Comparison of ENCODE assay signal across 10 mouse cellular contexts in genomic region chr6:8278426-8279002, GRCm38 (mm10). TPM values are rescaled to one million over a fixed set of nuclear protein-coding genes. Genes with fewer than 3 reads are reported as not detected.
A peak's percentile ranks its signal among the peaks of the same experiment; 100 is the strongest.
DNase-seq lines count a peak whose midpoint lies in the region; ATAC-seq and TF ChIP-seq lines count a peak whose summit lies in the region.
"Had no signal": no experiment of that assay in that cellular context is flagged by ENCODE, and none has a peak within 500 bp of the region (broad histone marks: within the 10 kb centered on the region; RNA-seq: fewer than 3 reads in every experiment).

No protein-coding gene starts in this region.

- H3K27me3 ChIP-seq in midbrain, postnatal 0 days (ENCODE audit: insufficient read depth, low read length), result no peaks in the 10 kb centered on the region
- no peaks in the 10 kb centered on the region for H3K27me3 ChIP-seq in midbrain, embryonic 15.5 days (replicated peaks)
- H3K27me3 ChIP-seq in small intestine, adult 2 months (ENCODE audit: control insufficient read depth, insufficient read depth, low read length), result no peaks in the 10 kb centered on the region

- WGBS in midbrain, postnatal 0 days, result 78% methylated on average over 5 of the region's 5 CpGs
- WGBS in midbrain, embryonic 15.5 days, result 75% methylated on average over 5 of the region's 5 CpGs
- 85% methylated on average over 5 of the region's 5 CpGs for WGBS in small intestine, adult 2 months

- no peaks in the 10 kb centered on the region for H3K9me3 ChIP-seq in midbrain, postnatal 0 days (ENCODE audit: low read length)
- no peaks in the 10 kb centered on the region for H3K9me3 ChIP-seq in midbrain, embryonic 15.5 days

- TF ChIP-seq CTCF in midbrain, postnatal 0 days (IDR thresholded peaks at IDR 0.05), result peak; percentile 53
- peak; percentile 51; the same call in 1 of the 2 replicates for TF ChIP-seq CTCF in small intestine, adult 2 months (IDR thresholded peaks at IDR 0.05; ENCODE audit: extremely low read depth, insufficient read length, insufficient replicate concordance, low read depth, low read length)

- H3K4me3 ChIP-seq in midbrain, postnatal 0 days (ENCODE audit: low read depth, low read length), result no peak overlapping the region
- H3K4me3 ChIP-seq in midbrain, embryonic 15.5 days, result no peak overlapping the region
- no peak overlapping the region for H3K4me3 ChIP-seq in small intestine, adult 2 months (ENCODE audit: low read depth, low read length)

- DNase-seq in cerebellum, postnatal 10 days, result peak; percentile 25 to 34
- DNase-seq in cerebellum, adult 9-10 months, result no peak
- DNase-seq in midbrain, postnatal 0 days (ENCODE audit: low spot score), result no peak
- DNase-seq in c-Kit-positive CD71-positive TER-119-positive erythroid progenitor cells, embryonic 14.5 days (ENCODE audit: low spot score), result peak; percentile 48
- DNase-seq in heart, adult 9 months (ENCODE audit: low spot score in 2 of 2), result no peak
- no peak for DNase-seq in adrenal gland, postnatal 25 days
- DNase-seq: cerebellum, adult 18-20 months; lung, postnatal 4 days had no signal

- H3K9ac ChIP-seq in midbrain, postnatal 0 days (replicated peaks; ENCODE audit: low read length, poor library complexity, severe bottlenecking), result no peak overlapping the region
- no peak overlapping the region for H3K9ac ChIP-seq in midbrain, embryonic 15.5 days

- no peak for TF ChIP-seq POLR2A in small intestine, adult 2 months (IDR thresholded peaks at IDR 0.05; ENCODE audit: low read depth, low read length)

- no peak overlapping the region for H3K27ac ChIP-seq in midbrain, postnatal 0 days (ENCODE audit: low read depth, low read length)
- no peak overlapping the region for H3K27ac ChIP-seq in midbrain, embryonic 15.5 days
- H3K27ac ChIP-seq in small intestine, adult 2 months (ENCODE audit: insufficient read depth, low read depth, low read length), result no peak overlapping the region

- no peak overlapping the region for H3K4me2 ChIP-seq in midbrain, postnatal 0 days (ENCODE audit: low read depth, low read length, poor library complexity, severe bottlenecking)
- H3K4me2 ChIP-seq in midbrain, embryonic 15.5 days, result no peak overlapping the region

- no peaks in the 10 kb centered on the region for H3K36me3 ChIP-seq in midbrain, postnatal 0 days (ENCODE audit: insufficient read depth, low read length)
- no peaks in the 10 kb centered on the region for H3K36me3 ChIP-seq in midbrain, embryonic 15.5 days (replicated peaks)
- H3K36me3 ChIP-seq in small intestine, adult 2 months (ENCODE audit: control insufficient read depth, insufficient read depth, low read length), result peaks cover 2% of the 10 kb centered on the region; the same call in 1 of the 2 replicates

- no peak for ATAC-seq in midbrain, postnatal 0 days (ENCODE audit: low FRiP score)
- ATAC-seq in midbrain, embryonic 15.5 days (replicated peaks), result no peak

- no peaks in the 10 kb centered on the region; the same call in 1 of the 2 replicates for H3K4me1 ChIP-seq in midbrain, postnatal 0 days (ENCODE audit: insufficient read depth, low read length)
- no peaks in the 10 kb centered on the region for H3K4me1 ChIP-seq in midbrain, embryonic 15.5 days
- peaks cover 2% of the 10 kb centered on the region for H3K4me1 ChIP-seq in small intestine, adult 2 months (ENCODE audit: control insufficient read depth, insufficient read depth, insufficient read length, low read length)

RNA-seq across cellular contexts. Expression of gene Gm45062, which starts 19.3 kb away (rescaled TPM):
- 4.4 and 8.1 TPM in 2 replicates for total RNA-seq in midbrain, postnatal 0 days (2014; rRNA removed)
- 2.5 and 2.7 TPM in 2 replicates for polyA plus RNA-seq in midbrain, postnatal 0 days (2015; fragmentation: Nextera tagmentation; extraction: Ambion mirVana)
- polyA plus RNA-seq in midbrain, embryonic 15.5 days (2015; fragmentation: Nextera tagmentation; extraction: Ambion mirVana), result 10.9 and 11.0 TPM in 2 replicates
- polyA plus RNA-seq in small intestine, adult 2 months (2012; rRNA removed), result not detected in 2 replicates
- 4.8 TPM in 1 of 2 replicates, not detected in the other for total RNA-seq in adrenal gland, postnatal 25 days (2021)

RNA-seq across cellular contexts. Expression of gene Umad1, which starts 19.4 kb away (rescaled TPM):
- 25.4 and 26.7 TPM in 2 replicates for total RNA-seq in midbrain, postnatal 0 days (2014; rRNA removed)
- 69.8 and 70.2 TPM in 2 replicates for polyA plus RNA-seq in midbrain, postnatal 0 days (2015; fragmentation: Nextera tagmentation; extraction: Ambion mirVana)
- polyA plus RNA-seq in midbrain, embryonic 15.5 days (2015; fragmentation: Nextera tagmentation; extraction: Ambion mirVana), result 56.7 and 59.6 TPM in 2 replicates
- 6.4 and 9.0 TPM in 2 replicates for polyA plus RNA-seq in small intestine, adult 2 months (2012; rRNA removed)
- total RNA-seq in adrenal gland, postnatal 25 days (2021), result 15.7 and 19.1 TPM in 2 replicates

RNA-seq across cellular contexts. Expression of gene Rpa3, which starts 19.5 kb away (rescaled TPM):
- total RNA-seq in midbrain, postnatal 0 days (2014; rRNA removed), result 20.8 and 23.0 TPM in 2 replicates
- 22.3 and 27.6 TPM in 2 replicates for polyA plus RNA-seq in midbrain, postnatal 0 days (2015; fragmentation: Nextera tagmentation; extraction: Ambion mirVana)
- 47.5 and 47.9 TPM in 2 replicates for polyA plus RNA-seq in midbrain, embryonic 15.5 days (2015; fragmentation: Nextera tagmentation; extraction: Ambion mirVana)
- polyA plus RNA-seq in small intestine, adult 2 months (2012; rRNA removed), result 0.39 and 0.41 TPM in 2 replicates
- 19.8 and 27.5 TPM in 2 replicates for total RNA-seq in adrenal gland, postnatal 25 days (2021)

Comparison
In these comparisons a context has a peak if more than half of its experiments do, and no peak if none do; other contexts are left out.
1. DNase-seq: peak in cerebellum, postnatal 10 days (2 of 2) and c-Kit-positive CD71-positive TER-119-positive erythroid progenitor cells, embryonic 14.5 days (single experiment); none in cerebellum, adult 9-10 months (single experiment), midbrain, postnatal 0 days (single experiment), heart, adult 9 months (0 of 2) and adrenal gland, postnatal 25 days (single experiment).
2. RNA of gene Rpa3, which starts 19.5 kb away (polyA plus RNA-seq): 47.5 to 47.9 TPM in midbrain, embryonic 15.5 days and 22.3 to 27.6 TPM in midbrain, postnatal 0 days; 0.39 to 0.41 TPM in small intestine, adult 2 months; every median in the first group is over 10 times any median in the second.